Mouse (Mus musculus): ENCODE measurements at regions not wholly inside any gene's neighbourhood (a gene's known extent, or its start where the extent isn't known, plus 50 kb on each side); places are given as distances from the start of the nearest gene placed in this dataset.
A peak's percentile ranks its signal among the peaks of the same experiment; 100 is the strongest.

- Histone ChIP-seq H3K9me3 (no peaks in the 10 kb centered on the region), H3K27me3 (ENCODE audit: poor library complexity, severe bottlenecking) (no peaks in the 10 kb centered on the region), H3K4me3 (no peak overlapping the region), H3K27ac (no peak overlapping the region), H3K4me1 (peaks cover 11% of the 10 kb centered on the region), H3K36me3 (replicated peaks) (no peaks in the 10 kb centered on the region)
- WGBS = 59% methylated on average over 5 of the region's 5 CpGs
- DNase-seq (ENCODE audit: extremely low spot score, low spot score) = no peak
Measured at GRCm38 (mm10) chr3:147347278-147348039, 495.3 kb downstream of the Ttll7 start.

GRCm38 (mm10) chr3:147387077-147387476 is 534.9 kb downstream of the Ttll7 start:
- WGBS = 90% methylated on average over 5 of the region's 5 CpGs

GRCm38 (mm10) chr3:147398298-147398697 is 546.1 kb downstream of the Ttll7 start:
- Histone ChIP-seq H3K9me3 (no peaks in the 10 kb centered on the region), H3K36me3 (replicated peaks) (no peaks in the 10 kb centered on the region), H3K4me1 (peaks cover 8% of the 10 kb centered on the region), H3K27me3 (ENCODE audit: poor library complexity, severe bottlenecking) (no peaks in the 10 kb centered on the region), H3K4me3 (no peak overlapping the region), H3K27ac (no peak overlapping the region)
- WGBS = 75% methylated on average over 8 of the region's 8 CpGs
- DNase-seq (ENCODE audit: extremely low spot score, low spot score) = no peak

More at GRCm38 (mm10) chr3:147387077-147387476, 534.9 kb downstream of the Ttll7 start:
- H3K27me3 ChIP-seq (ENCODE audit: poor library complexity, severe bottlenecking) = no peaks in the 10 kb centered on the region
- no peaks in the 10 kb centered on the region for H3K36me3 ChIP-seq (replicated peaks)
- no peak for DNase-seq (ENCODE audit: extremely low spot score, low spot score)
- H3K4me3 ChIP-seq = no peak overlapping the region
- no peak overlapping the region for H3K27ac ChIP-seq
- no peaks in the 10 kb centered on the region for H3K9me3 ChIP-seq
- H3K4me1 ChIP-seq = 0 out of 2 replicates have a peak, but pooled peaks cover 5% of the 10 kb centered on the region

- Histone ChIP-seq H3K4me3 (no peak overlapping the region), H3K36me3 (replicated peaks) (no peaks in the 10 kb centered on the region), H3K9me3 (no peaks in the 10 kb centered on the region), H3K27ac (no peak overlapping the region), H3K27me3 (ENCODE audit: poor library complexity, severe bottlenecking) (no peaks in the 10 kb centered on the region), H3K4me1 (no peaks in the 10 kb centered on the region)
- 98% methylated on average over 4 of the region's 4 CpGs for WGBS
- no peak for DNase-seq (ENCODE audit: extremely low spot score, low spot score)
Measured at GRCm38 (mm10) chr3:147412274-147412673, 560.1 kb downstream of the Ttll7 start.

- H3K27ac ChIP-seq = no peak overlapping the region
- 76% methylated on average over 3 of the region's 3 CpGs for WGBS
- H3K4me1 ChIP-seq = peaks cover 4% of the 10 kb centered on the region
- no peak for DNase-seq (ENCODE audit: extremely low spot score, low spot score)
- H3K36me3 ChIP-seq (replicated peaks) = no peaks in the 10 kb centered on the region
- H3K4me3 ChIP-seq = no peak overlapping the region
- H3K9me3 ChIP-seq = no peaks in the 10 kb centered on the region
- H3K27me3 ChIP-seq (ENCODE audit: poor library complexity, severe bottlenecking) = no peaks in the 10 kb centered on the region
Measured at GRCm38 (mm10) chr3:147416926-147417325, 564.8 kb downstream of the Ttll7 start.

GRCm38 (mm10) chr3:147419129-147419528 is 567.0 kb downstream of the Ttll7 start:
- no peak for DNase-seq (ENCODE audit: extremely low spot score, low spot score)
- H3K9me3 ChIP-seq = no peaks in the 10 kb centered on the region
- no peaks in the 10 kb centered on the region for H3K36me3 ChIP-seq (replicated peaks)
- no peaks in the 10 kb centered on the region for H3K27me3 ChIP-seq (ENCODE audit: poor library complexity, severe bottlenecking)
- H3K4me3 ChIP-seq = no peak overlapping the region
- 34% methylated on average over 3 of the region's 3 CpGs for WGBS
- peaks cover 15% of the 10 kb centered on the region for H3K4me1 ChIP-seq
- H3K27ac ChIP-seq = no peak overlapping the region

GRCm38 (mm10) chr3:147422196-147422595 is 570.0 kb downstream of the Ttll7 start:
- Histone ChIP-seq H3K27me3 (ENCODE audit: poor library complexity, severe bottlenecking) (no peaks in the 10 kb centered on the region), H3K27ac (no peak overlapping the region), H3K4me3 (no peak overlapping the region), H3K36me3 (replicated peaks) (no peaks in the 10 kb centered on the region), H3K4me1 (peaks cover 18% of the 10 kb centered on the region), H3K9me3 (no peaks in the 10 kb centered on the region)
- 86% methylated on average over 5 of the region's 5 CpGs for WGBS
- DNase-seq (ENCODE audit: extremely low spot score, low spot score) = no peak

GRCm38 (mm10) chr3:147423895-147424575 is 571.9 kb downstream of the Ttll7 start:
- Histone ChIP-seq H3K36me3 (replicated peaks) (no peaks in the 10 kb centered on the region), H3K4me3 (no peak overlapping the region), H3K27ac (no peak overlapping the region), H3K27me3 (ENCODE audit: poor library complexity, severe bottlenecking) (no peaks in the 10 kb centered on the region), H3K9me3 (no peaks in the 10 kb centered on the region), H3K4me1 (peaks cover 19% of the 10 kb centered on the region)
- DNase-seq (ENCODE audit: extremely low spot score, low spot score) = no peak
- 36% methylated on average over 2 of the region's 2 CpGs for whole genome bisulfite sequencing

GRCm38 (mm10) chr3:147428837-147429236 is 576.7 kb downstream of the Ttll7 start:
- no peak for DNase-seq (ENCODE audit: extremely low spot score, low spot score)

GRCm38 (mm10) chr3:147442925-147443690 is 590.9 kb downstream of the Ttll7 start:
- Histone ChIP-seq H3K4me1 (peaks cover 29% of the 10 kb centered on the region), H3K36me3 (replicated peaks) (no peaks in the 10 kb centered on the region), H3K4me3 (no peak overlapping the region), H3K27me3 (ENCODE audit: poor library complexity, severe bottlenecking) (peaks cover 10% of the 10 kb centered on the region; the same call in 1 of the 2 replicates), H3K9me3 (no peaks in the 10 kb centered on the region), H3K27ac (peak overlapping the region; percentile 62; the same call in 1 of the 2 replicates)
- DNase-seq (ENCODE audit: extremely low spot score, low spot score) = no peak
- WGBS = 77% methylated on average over 5 of the region's 5 CpGs

More at GRCm38 (mm10) chr3:147428837-147429236, 576.7 kb downstream of the Ttll7 start:
- Histone ChIP-seq H3K36me3 (replicated peaks) (no peaks in the 10 kb centered on the region), H3K4me3 (no peak overlapping the region), H3K27ac (no peak overlapping the region), H3K27me3 (ENCODE audit: poor library complexity, severe bottlenecking) (no peaks in the 10 kb centered on the region), H3K4me1 (peaks cover 13% of the 10 kb centered on the region), H3K9me3 (no peaks in the 10 kb centered on the region)
- 52% methylated on average over 10 of the region's 10 CpGs for WGBS

GRCm38 (mm10) chr3:147443691-147443960 is 591.5 kb downstream of the Ttll7 start:
- H3K27ac ChIP-seq = peak overlapping the region; percentile 62; the same call in 1 of the 2 replicates
- H3K27me3 ChIP-seq (ENCODE audit: poor library complexity, severe bottlenecking) = peaks cover 10% of the 10 kb centered on the region; the same call in 1 of the 2 replicates
- DNase-seq (ENCODE audit: extremely low spot score, low spot score) = no peak

GRCm38 (mm10) chr3:147444005-147444763 is 592.0 kb downstream of the Ttll7 start:
- Histone ChIP-seq H3K4me3 (no peak overlapping the region), H3K4me1 (peaks cover 29% of the 10 kb centered on the region), H3K27me3 (ENCODE audit: poor library complexity, severe bottlenecking) (peaks cover 10% of the 10 kb centered on the region; the same call in 1 of the 2 replicates), H3K9me3 (no peaks in the 10 kb centered on the region), H3K36me3 (replicated peaks) (no peaks in the 10 kb centered on the region), H3K27ac (peak overlapping the region; percentile 62; the same call in 1 of the 2 replicates)
- WGBS = 83% methylated on average over 10 of the region's 10 CpGs
- DNase-seq (ENCODE audit: extremely low spot score, low spot score) = no peak

More at GRCm38 (mm10) chr3:147443691-147443960, 591.5 kb downstream of the Ttll7 start:
- Histone ChIP-seq H3K9me3 (no peaks in the 10 kb centered on the region), H3K4me3 (no peak overlapping the region), H3K36me3 (replicated peaks) (no peaks in the 10 kb centered on the region), H3K4me1 (peaks cover 29% of the 10 kb centered on the region)

All from forebrain, embryonic 10.5 days (tissue).